Mouse (Mus musculus): ENCODE results near the gene Hdac9. TPM values are rescaled to one million over a fixed set of nuclear protein-coding genes. Genes with fewer than 3 reads are reported as not detected.

Gene Hdac9
- 0.38 and 0.42 TPM in 2 replicates for polyA plus RNA-seq (2012)

GRCm38 (mm10) chr12:34916995-34917394 is at the start of gene Hdac9:
Hdac9 (minus strand) TSS chr12:34917095.

Other genes starting within 250 kb of the Hdac9 start
- gene Prps1l1, start 67.7 kb upstream of the Hdac9 start, polyA plus RNA-seq (2012): not detected in 2 replicates
- gene Snx13, start 130.1 kb upstream of the Hdac9 start, polyA plus RNA-seq (2012): 11.9 and 14.9 TPM in 2 replicates